Mouse (Mus musculus) embryonic facial prominence, embryonic 11.5 days (tissue): ENCODE results near the gene Rangrf. TPM values are rescaled to one million over a fixed set of nuclear protein-coding genes. Genes with fewer than 3 reads are reported as not detected.
"Not testable (repeated sequence)": the region's sequence is repeated elsewhere in the genome, so short reads cannot be mapped to it uniquely, and the experiment has no call there.

Experiments
- ATAC-seq: fragments of 200-750 bp; cut with Nextera tagmentation; replicated peaks from 2 replicates; pipeline ENCODE4 v1.8.0; 2017; ENCODE audit warnings: low read depth; ENCODE audit not compliant: insufficient number of reproducible peaks, low FRiP score, low TSS enrichment
- DNase-seq: peaks from one replicate; pipeline ENCODE4 v3.0.0-alpha.2; 2015; ENCODE audit warnings: low spot score
- H3K27ac ChIP-seq: fragments of 300-500 bp; sonication (generic); replicated peaks from 2 replicates; pipeline ENCODE4 v1.5.1; 2014; ENCODE audit warnings: mild to moderate bottlenecking, low read depth, low read length, control low read depth
- H3K27me3 ChIP-seq: fragments of 300-500 bp; sonication (generic); 2 replicates; pipeline ENCODE4 v1.6.1; 2014; ENCODE audit warnings: mild to moderate bottlenecking, low read length, moderate library complexity, mixed read lengths; ENCODE audit not compliant: control insufficient read depth, insufficient read depth
- H3K36me3 ChIP-seq: fragments of 300-500 bp; sonication (generic); replicated peaks from 2 replicates; pipeline ENCODE4 v1.6.1; 2014; ENCODE audit warnings: low read depth, mild to moderate bottlenecking, low read length, moderate library complexity, mixed read lengths; ENCODE audit not compliant: control insufficient read depth, insufficient read depth
- H3K4me1 ChIP-seq: fragments of 300-500 bp; sonication (generic); 2 replicates; pipeline ENCODE4 v1.6.1; 2014; ENCODE audit warnings: low read length, mixed read lengths; ENCODE audit not compliant: control insufficient read depth, insufficient read depth
- H3K4me2 ChIP-seq: fragments of 300-500 bp; sonication (generic); 2 replicates; pipeline ENCODE4 v1.6.1; 2014; ENCODE audit warnings: low read depth, mild to moderate bottlenecking, control low read depth, low read length, moderate library complexity
- H3K4me3 ChIP-seq: fragments of 300-500 bp; sonication (generic); 2 replicates; pipeline ENCODE4 v1.5.1; 2014; ENCODE audit warnings: low read depth, low read length, control low read depth
- H3K9ac ChIP-seq: fragments of 300-500 bp; sonication (generic); replicated peaks from 2 replicates; pipeline ENCODE4 v1.6.1; 2014; ENCODE audit warnings: mild to moderate bottlenecking, control low read depth, low read length
- H3K9me3 ChIP-seq: fragments of 300-500 bp; sonication (generic); replicated peaks from 2 replicates; pipeline ENCODE4 v1.6.1; 2016; ENCODE audit warnings: mild to moderate bottlenecking, low read length, inconsistent platforms, mixed read lengths; ENCODE audit not compliant: control insufficient read depth
- WGBS: fragments of 180-500 bp; shearing (Covaris S2); extraction: QIAGEN DNeasy Blood & Tissue Kit; methylation state at CpG from one replicate; pipeline ENCODE4 v1.1.7; 2014; 5-methylcytosine and 5-hydroxymethylcytosine counted together
- polyA plus RNA-seq: library from polyadenylated mRNA; unstranded; fragments of >200 nt; fragmentation: Nextera tagmentation; extraction: Ambion mirVana; gene quantifications from 2 replicates; pipeline ENCODE4 v1.2.1, GENCODE M21; 2014

The Rangrf gene
- polyA plus RNA-seq, 1 experiment from 2014 or later, result 71.2 TPM

GRCm38 (mm10) chr11:68962159-68962558, 12.8 kb downstream of the Rangrf start:
- not testable (repeated sequence) for H3K27ac ChIP-seq, H3K9me3 ChIP-seq, H3K27me3 ChIP-seq, DNase-seq, H3K4me2 ChIP-seq, H3K9ac ChIP-seq, H3K4me1 ChIP-seq, H3K36me3 ChIP-seq, ATAC-seq, H3K4me3 ChIP-seq
- WGBS, result 24% methylated on average over 11 of the region's 11 CpGs

- ATAC-seq (no peak), DNase-seq (no peak)
- WGBS, result 74% methylated on average over 3 of the region's 3 CpGs
- Histone ChIP-seq H3K27ac (no peak overlapping the region), H3K36me3 (no peaks in the 10 kb centered on the region), H3K27me3 (no peaks in the 10 kb centered on the region), H3K4me2 (no peak overlapping the region), H3K9me3 (no peaks in the 10 kb centered on the region), H3K4me3 (no peak overlapping the region), H3K9ac (no peak overlapping the region), H3K4me1 (no peaks in the 10 kb centered on the region)
These were observed 13.4 kb downstream of the Rangrf start for GRCm38 (mm10) chr11:68961596-68961995.

DNA sequence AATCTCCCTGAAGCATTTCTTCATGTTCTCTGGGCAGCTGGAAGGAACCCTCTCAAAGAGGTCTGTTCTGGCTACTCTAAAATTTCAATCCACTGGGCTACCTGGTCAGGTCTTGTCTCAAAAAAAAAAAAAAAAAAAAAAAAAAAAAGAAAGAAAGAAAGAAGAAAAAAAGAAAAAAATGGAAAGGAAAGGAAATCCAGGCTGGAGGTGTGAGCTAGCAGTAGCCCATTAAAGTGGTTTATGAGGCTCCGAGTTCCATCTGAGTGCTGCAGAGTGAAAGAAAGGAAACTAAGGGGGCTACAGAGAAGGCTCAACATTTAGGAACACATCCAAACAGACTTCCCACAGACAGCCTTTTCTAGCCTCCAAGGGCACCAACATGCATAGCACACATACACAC, 17.0 kb downstream of the Rangrf start:
- Histone ChIP-seq H3K4me1 (peaks cover 4% of the 10 kb centered on the region), H3K36me3 (no peaks in the 10 kb centered on the region), H3K9me3 (no peaks in the 10 kb centered on the region), H3K27ac (no peak overlapping the region), H3K4me2 (no peak overlapping the region), H3K9ac (no peak overlapping the region), H3K4me3 (no peak overlapping the region), H3K27me3 (peaks cover 20% of the 10 kb centered on the region)
- 95% methylated on average over 1 of the region's 1 CpGs for WGBS
- DNase-seq (no peak), ATAC-seq (no peak)

DNA sequence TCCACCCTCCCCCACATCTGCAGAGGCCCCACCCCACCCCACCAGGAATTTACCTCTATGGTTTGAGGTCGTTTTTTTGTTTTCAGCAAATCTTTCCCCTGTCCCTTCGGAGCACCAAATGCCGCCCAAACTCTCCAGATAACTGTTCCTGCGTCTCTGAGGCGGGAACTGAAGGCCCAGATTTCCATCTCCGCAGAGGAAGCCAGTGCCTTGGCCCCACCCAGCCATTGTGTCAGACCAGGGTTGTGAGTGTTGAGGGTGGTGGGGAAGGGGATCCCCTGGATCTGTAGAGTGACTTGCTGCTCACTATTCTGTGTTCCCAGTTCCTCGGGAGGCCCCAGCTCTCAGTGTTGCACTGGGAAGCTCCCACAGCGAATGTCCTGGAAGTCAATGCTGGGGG, 17.7 kb downstream of the Rangrf start, which contains the start of gene Arhgef15:
Arhgef15 (minus strand) TSS at position 173 of the 400 bp plus-strand sequence.
- Histone ChIP-seq H3K36me3 (no peaks in the 10 kb centered on the region), H3K27ac (no peak within 1 kb of the TSS), H3K9me3 (no peaks in the 10 kb centered on the region), H3K4me3 (no peak within 1 kb of the TSS), H3K27me3 (peaks cover 20% of the 10 kb centered on the region), H3K4me1 (peaks cover 4% of the 10 kb centered on the region), H3K4me2 (peak within 1 kb of the TSS; percentile 10), H3K9ac (no peak within 1 kb of the TSS)
- DNase-seq, result no peak
- ATAC-seq, result no peak
- WGBS, result 40% methylated on average over 8 of the region's 8 CpGs

DNA sequence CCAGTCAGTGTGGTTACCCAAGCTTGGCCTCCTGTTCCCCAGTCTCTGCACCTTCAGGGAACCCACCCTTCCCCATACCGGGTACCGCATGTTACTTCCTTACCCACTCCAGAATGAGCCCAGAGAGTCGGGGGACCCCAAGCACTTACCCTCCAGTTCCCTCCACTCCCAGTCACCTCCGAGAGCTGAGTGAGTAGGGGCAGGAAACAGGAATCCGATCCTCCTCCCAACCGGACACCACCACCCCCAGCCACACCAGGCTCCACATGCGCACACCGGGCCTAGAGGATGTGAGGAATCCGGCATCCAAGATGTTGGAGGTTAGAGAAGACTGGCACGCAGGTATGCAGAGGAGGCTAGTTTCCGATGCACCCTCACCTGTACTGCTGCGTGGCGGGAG, 18.3 kb downstream of the Rangrf start:
- H3K9me3 ChIP-seq, result no peaks in the 10 kb centered on the region
- peaks cover 20% of the 10 kb centered on the region for H3K27me3 ChIP-seq
- ATAC-seq (no peak), DNase-seq (peak; percentile 24)
- H3K4me1 ChIP-seq, result peaks cover 4% of the 10 kb centered on the region
- peak overlapping the region; percentile 10; the same call in 1 of the 2 replicates for H3K4me2 ChIP-seq
- no peak overlapping the region for H3K27ac ChIP-seq
- no peak overlapping the region for H3K9ac ChIP-seq
- WGBS, result 27% methylated on average over 13 of the region's 13 CpGs
- H3K36me3 ChIP-seq, result no peaks in the 10 kb centered on the region
- H3K4me3 ChIP-seq, result no peak overlapping the region

DNA sequence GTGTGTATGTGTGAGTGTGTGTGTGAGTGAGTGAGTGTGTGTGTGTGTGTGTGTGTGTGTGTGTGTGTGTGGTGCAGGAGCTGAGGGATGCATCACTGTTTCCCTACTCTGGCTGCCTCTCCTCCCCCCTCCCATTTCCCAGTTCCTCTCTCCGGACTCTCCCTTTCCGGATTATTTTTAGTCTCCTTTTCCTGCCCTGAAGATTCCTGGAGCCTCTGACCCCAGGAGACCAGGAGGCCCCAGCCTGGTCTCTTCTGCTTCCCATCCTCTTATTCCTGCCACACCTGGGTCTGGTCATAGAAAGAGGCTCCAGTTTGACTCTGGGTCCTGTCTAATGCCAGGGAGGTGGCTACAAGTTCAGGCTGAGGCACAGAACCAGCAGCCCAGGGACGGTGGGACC, 18.9 kb downstream of the Rangrf start:
- peaks cover 20% of the 10 kb centered on the region for H3K27me3 ChIP-seq
- no peak overlapping the region for H3K9ac ChIP-seq
- no peak overlapping the region for H3K4me3 ChIP-seq

GRCm38 (mm10) chr11:68955473-68955872, 19.5 kb downstream of the Rangrf start:
- H3K4me3 ChIP-seq, result no peak overlapping the region

More for the DNA sequence above, 18.9 kb downstream of the Rangrf start:
- WGBS, result 20% methylated on average over 3 of the region's 3 CpGs
- H3K9me3 ChIP-seq, result no peaks in the 10 kb centered on the region
- no peak for DNase-seq
- peaks cover 4% of the 10 kb centered on the region for H3K4me1 ChIP-seq
- no peak overlapping the region for H3K27ac ChIP-seq
- H3K36me3 ChIP-seq, result no peaks in the 10 kb centered on the region
- no peak for ATAC-seq
- no peak overlapping the region; the same call in 1 of the 2 replicates for H3K4me2 ChIP-seq

GRCm38 (mm10) chr11:68954408-68954807, 20.6 kb downstream of the Rangrf start:
- Histone ChIP-seq H3K27ac (no peak overlapping the region), H3K27me3 (peaks cover 20% of the 10 kb centered on the region), H3K9ac (peak overlapping the region; percentile 54), H3K4me2 (peak overlapping the region; percentile 57), H3K4me3 (peak overlapping the region; percentile 33), H3K36me3 (no peaks in the 10 kb centered on the region), H3K9me3 (no peaks in the 10 kb centered on the region), H3K4me1 (peaks cover 4% of the 10 kb centered on the region)
- DNase-seq, result peak; percentile 10
- WGBS, result 3% methylated on average over 17 of the region's 17 CpGs
- ATAC-seq, result no peak

More at GRCm38 (mm10) chr11:68955473-68955872, 19.5 kb downstream of the Rangrf start:
- DNase-seq, result no peak
- 0 out of 2 replicates have a peak, but pooled peaks have one; percentile 51 for ATAC-seq
- no peak overlapping the region for H3K9ac ChIP-seq
- H3K4me1 ChIP-seq, result peaks cover 4% of the 10 kb centered on the region
- H3K9me3 ChIP-seq, result no peaks in the 10 kb centered on the region
- peak overlapping the region; percentile 21 for H3K4me2 ChIP-seq
- 71% methylated on average over 5 of the region's 5 CpGs for WGBS
- peaks cover 20% of the 10 kb centered on the region for H3K27me3 ChIP-seq
- H3K27ac ChIP-seq, result no peak overlapping the region
- H3K36me3 ChIP-seq, result no peaks in the 10 kb centered on the region
